Mouse (Mus musculus): ENCODE measurements around the gene Ubash3a. TPM values are rescaled to one million over a fixed set of nuclear protein-coding genes. Genes with fewer than 3 reads are reported as not detected.

Gene Ubash3a
- polyA plus RNA-seq, 1 experiment from 2014 or later: 0.50 TPM

DNA sequence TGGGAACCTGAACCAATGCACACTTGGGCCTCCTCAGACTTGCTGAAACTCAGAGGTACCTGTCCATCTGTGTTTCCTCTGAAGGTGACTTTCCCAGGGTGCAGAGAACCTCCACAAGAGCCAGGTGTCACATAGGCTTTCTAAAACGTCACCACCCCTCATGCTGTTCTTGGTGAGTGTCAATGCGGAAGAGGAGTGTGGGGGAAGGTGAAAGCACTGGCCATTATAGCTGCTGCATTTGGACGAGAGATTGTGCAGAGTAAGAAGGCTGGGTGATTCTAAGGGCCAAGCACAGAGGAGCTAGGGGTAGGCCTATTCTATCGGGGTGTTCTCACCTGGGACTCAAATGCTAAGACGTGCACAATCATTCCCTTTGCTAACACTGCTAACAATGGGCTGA is 46.3 kb downstream of the Ubash3a start:
- Histone ChIP-seq H3K4me1 (ENCODE audit: control insufficient read depth in 2 of 2, insufficient read depth in 2 of 2, low read length in 2 of 2) (no peaks in the 10 kb centered on the region), H3K27ac (replicated peaks in 1 of 2; ENCODE audit: control insufficient read depth in 1 of 2, insufficient read depth in 1 of 2, low read depth in 2 of 2, low read length in 2 of 2) (no peak overlapping the region), H3K36me3 (ENCODE audit: control insufficient read depth, insufficient read depth, low read length) (no peaks in the 10 kb centered on the region), H3K4me2 (ENCODE audit: low read length) (no peak overlapping the region), H3K9me3 (ENCODE audit: control insufficient read depth, low read length) (no peaks in the 10 kb centered on the region), H3K9ac (ENCODE audit: low read length) (no peak overlapping the region), H3K4me3 (ENCODE audit: control insufficient read depth in 1 of 2, insufficient read depth in 1 of 2, low read depth in 1 of 2, low read length in 2 of 2) (no peak overlapping the region), H3K27me3 (ENCODE audit: control insufficient read depth, insufficient read depth, low read length) (no peaks in the 10 kb centered on the region)
- ATAC-seq (ENCODE audit: insufficient number of reproducible peaks, insufficient read depth, low FRiP score, low read depth): no peak
- 59% methylated on average over 5 of the region's 5 CpGs for WGBS

DNA sequence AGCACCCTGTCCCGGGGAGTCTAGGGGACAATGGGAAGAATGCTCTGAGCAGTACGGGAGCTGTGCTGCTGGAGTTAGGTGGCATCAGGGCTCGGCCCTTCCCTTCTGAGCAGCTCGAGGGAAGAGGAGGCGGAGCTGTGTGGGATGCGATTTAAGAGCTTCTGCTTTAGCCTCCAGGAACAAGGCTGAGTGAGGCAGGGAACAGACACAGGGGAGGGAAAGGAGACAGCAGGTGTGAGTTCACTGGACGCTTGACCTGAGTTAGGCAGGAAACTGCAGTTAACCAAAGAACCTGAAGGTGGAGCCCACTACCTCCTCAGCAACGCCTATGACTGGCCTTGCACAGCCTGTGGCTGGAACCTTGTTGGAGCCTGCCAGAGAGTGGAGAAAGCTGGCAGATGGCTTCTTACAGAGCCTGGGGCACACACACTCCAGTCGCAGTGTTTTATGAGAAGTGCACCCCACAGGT is 46.8 kb downstream of the Ubash3a start:
- WGBS: 15% methylated on average over 9 of the region's 9 CpGs
- Histone ChIP-seq H3K27me3 (ENCODE audit: control insufficient read depth, insufficient read depth, low read length) (no peaks in the 10 kb centered on the region), H3K4me2 (ENCODE audit: low read length) (no peak overlapping the region), H3K4me1 (ENCODE audit: control insufficient read depth in 2 of 2, insufficient read depth in 2 of 2, low read length in 2 of 2) (no peaks in the 10 kb centered on the region), H3K9me3 (ENCODE audit: control insufficient read depth, low read length) (no peaks in the 10 kb centered on the region), H3K36me3 (ENCODE audit: control insufficient read depth, insufficient read depth, low read length) (no peaks in the 10 kb centered on the region), H3K4me3 (ENCODE audit: control insufficient read depth in 1 of 2, insufficient read depth in 1 of 2, low read depth in 1 of 2, low read length in 2 of 2) (no peak overlapping the region), H3K9ac (ENCODE audit: low read length) (no peak overlapping the region), H3K27ac (replicated peaks in 1 of 2; ENCODE audit: control insufficient read depth in 1 of 2, insufficient read depth in 1 of 2, low read depth in 2 of 2, low read length in 2 of 2) (no peak overlapping the region)
- peak; percentile 54 for ATAC-seq (ENCODE audit: insufficient number of reproducible peaks, insufficient read depth, low FRiP score, low read depth)

DNA sequence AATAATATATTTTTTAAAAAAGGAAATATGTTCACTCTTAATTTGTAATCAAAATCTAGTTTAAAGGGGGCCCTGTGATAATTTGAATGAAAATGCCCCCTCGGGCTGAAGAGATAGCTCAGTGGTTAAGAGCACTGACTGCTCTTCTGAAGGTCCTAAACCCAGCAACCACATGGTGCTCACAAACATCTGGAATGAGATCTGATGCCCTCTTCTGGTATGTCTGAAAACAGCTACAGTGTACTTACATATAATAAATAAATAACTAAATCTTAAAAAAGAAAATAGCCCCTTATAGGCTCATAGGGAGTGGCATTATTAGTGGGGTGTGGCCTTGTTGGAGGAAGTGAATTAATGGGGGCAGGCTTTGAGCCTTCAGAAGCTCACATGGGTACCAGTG is 49.5 kb downstream of the Ubash3a start:
- no peaks in the 10 kb centered on the region for H3K4me1 ChIP-seq (ENCODE audit: control insufficient read depth in 2 of 2, insufficient read depth in 2 of 2, low read length in 2 of 2)
- WGBS: 67% methylated on average over 1 of the region's 1 CpGs
- no peak for ATAC-seq (ENCODE audit: insufficient number of reproducible peaks, insufficient read depth, low FRiP score, low read depth)
- H3K4me2 ChIP-seq (ENCODE audit: low read length): no peak overlapping the region
- no peak overlapping the region for H3K27ac ChIP-seq (replicated peaks in 1 of 2; ENCODE audit: control insufficient read depth in 1 of 2, insufficient read depth in 1 of 2, low read depth in 2 of 2, low read length in 2 of 2)
- H3K9me3 ChIP-seq (ENCODE audit: control insufficient read depth, low read length): no peaks in the 10 kb centered on the region
- H3K36me3 ChIP-seq (ENCODE audit: control insufficient read depth, insufficient read depth, low read length): no peaks in the 10 kb centered on the region
- H3K9ac ChIP-seq (ENCODE audit: low read length): no peak overlapping the region
- no peak overlapping the region for H3K4me3 ChIP-seq (ENCODE audit: control insufficient read depth in 1 of 2, insufficient read depth in 1 of 2, low read depth in 1 of 2, low read length in 2 of 2)
- H3K27me3 ChIP-seq (ENCODE audit: control insufficient read depth, insufficient read depth, low read length): no peaks in the 10 kb centered on the region

DNA sequence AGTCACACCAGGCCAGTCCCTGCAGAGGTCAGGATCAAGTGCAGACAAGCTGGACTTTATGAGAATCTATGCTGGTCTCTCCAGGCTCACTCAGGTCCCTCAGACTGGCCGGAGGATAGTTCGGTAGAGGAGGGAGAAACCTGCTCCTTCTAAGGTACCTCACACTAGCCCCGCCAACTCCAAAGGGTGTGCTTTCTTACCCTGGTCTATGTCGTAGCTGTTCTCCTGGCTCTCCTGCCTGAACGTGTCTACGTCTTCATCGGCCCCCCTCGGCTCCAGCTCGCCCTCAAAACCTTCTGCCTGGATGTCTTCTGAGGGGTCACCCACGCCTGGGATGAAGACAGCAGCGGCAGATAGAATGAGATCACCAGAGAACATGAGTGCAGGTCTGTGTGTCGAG is 50.2 kb downstream of the Ubash3a start:
- Histone ChIP-seq H3K9ac (ENCODE audit: low read length) (no peak overlapping the region), H3K27ac (replicated peaks in 1 of 2; ENCODE audit: control insufficient read depth in 1 of 2, insufficient read depth in 1 of 2, low read depth in 2 of 2, low read length in 2 of 2) (no peak overlapping the region), H3K27me3 (ENCODE audit: control insufficient read depth, insufficient read depth, low read length) (no peaks in the 10 kb centered on the region), H3K4me3 (ENCODE audit: control insufficient read depth in 1 of 2, insufficient read depth in 1 of 2, low read depth in 1 of 2, low read length in 2 of 2) (no peak overlapping the region), H3K4me2 (ENCODE audit: low read length) (no peak overlapping the region), H3K36me3 (ENCODE audit: control insufficient read depth, insufficient read depth, low read length) (no peaks in the 10 kb centered on the region), H3K9me3 (ENCODE audit: control insufficient read depth, low read length) (no peaks in the 10 kb centered on the region), H3K4me1 (ENCODE audit: control insufficient read depth in 2 of 2, insufficient read depth in 2 of 2, low read length in 2 of 2) (no peaks in the 10 kb centered on the region)
- ATAC-seq (ENCODE audit: insufficient number of reproducible peaks, insufficient read depth, low FRiP score, low read depth): no peak
- WGBS: 86% methylated on average over 12 of the region's 12 CpGs

DNA sequence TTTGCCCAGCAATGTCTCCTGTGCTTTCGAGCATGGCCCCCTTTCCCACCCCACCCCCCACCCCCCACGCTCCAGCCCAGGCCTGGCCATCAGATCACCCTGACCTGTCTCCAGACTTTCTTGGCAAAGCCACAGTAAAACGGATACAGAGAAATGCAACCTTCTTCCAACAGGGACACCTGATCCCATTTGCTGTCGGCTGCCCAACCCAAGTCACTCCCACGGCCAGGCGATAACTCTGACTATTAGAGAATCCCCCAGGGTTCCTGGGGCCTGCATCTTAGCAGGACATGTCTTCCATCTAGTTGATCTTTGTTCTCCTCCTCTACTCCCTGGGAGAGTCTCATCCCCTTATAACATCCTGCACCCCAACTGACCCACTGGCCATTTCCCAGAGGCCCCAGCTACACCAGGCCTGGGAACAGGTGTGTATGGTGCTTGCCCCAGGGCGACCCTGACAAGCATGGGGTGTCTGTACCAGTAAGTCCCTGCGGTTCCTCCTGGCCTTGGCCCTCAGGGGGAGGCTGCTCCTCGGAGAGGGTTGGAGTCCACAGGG is 50.7 kb downstream of the Ubash3a start:
- WGBS: 68% methylated on average over 9 of the region's 9 CpGs
- no peak for ATAC-seq (ENCODE audit: insufficient number of reproducible peaks, insufficient read depth, low FRiP score, low read depth)
- Histone ChIP-seq H3K27me3 (ENCODE audit: control insufficient read depth, insufficient read depth, low read length) (no peaks in the 10 kb centered on the region), H3K4me2 (ENCODE audit: low read length) (no peak overlapping the region), H3K4me3 (ENCODE audit: control insufficient read depth in 1 of 2, insufficient read depth in 1 of 2, low read depth in 1 of 2, low read length in 2 of 2) (no peak overlapping the region), H3K27ac (replicated peaks in 1 of 2; ENCODE audit: control insufficient read depth in 1 of 2, insufficient read depth in 1 of 2, low read depth in 2 of 2, low read length in 2 of 2) (no peak overlapping the region), H3K9ac (ENCODE audit: low read length) (no peak overlapping the region), H3K9me3 (ENCODE audit: control insufficient read depth, low read length) (no peaks in the 10 kb centered on the region), H3K36me3 (ENCODE audit: control insufficient read depth, insufficient read depth, low read length) (no peaks in the 10 kb centered on the region), H3K4me1 (ENCODE audit: control insufficient read depth in 2 of 2, insufficient read depth in 2 of 2, low read length in 2 of 2) (no peaks in the 10 kb centered on the region)

DNA sequence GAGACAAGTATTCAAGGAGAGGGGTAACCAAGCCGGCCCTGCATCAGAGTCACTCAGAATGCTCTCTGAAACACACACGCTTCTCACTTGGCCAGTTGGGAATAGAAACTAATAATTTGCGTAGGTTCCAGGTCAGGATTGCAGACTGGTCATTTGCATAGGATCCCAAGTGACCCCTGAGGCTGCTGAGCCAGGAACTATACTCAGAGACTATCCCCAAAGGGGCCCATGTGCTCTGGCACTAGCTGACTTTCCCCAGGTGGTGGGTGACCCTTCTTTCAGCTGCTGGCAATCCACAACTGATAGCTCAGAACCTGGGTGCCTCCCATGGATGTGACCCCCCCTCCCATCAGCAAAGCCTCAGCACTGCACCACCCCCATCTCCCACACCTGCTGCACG is 51.5 kb downstream of the Ubash3a start:
- WGBS: 83% methylated on average over 4 of the region's 4 CpGs
- H3K4me1 ChIP-seq (ENCODE audit: control insufficient read depth in 2 of 2, insufficient read depth in 2 of 2, low read length in 2 of 2): no peaks in the 10 kb centered on the region
- H3K9me3 ChIP-seq (ENCODE audit: control insufficient read depth, low read length): no peaks in the 10 kb centered on the region
- H3K27ac ChIP-seq (replicated peaks in 1 of 2; ENCODE audit: control insufficient read depth in 1 of 2, insufficient read depth in 1 of 2, low read depth in 2 of 2, low read length in 2 of 2): no peak overlapping the region
- no peak overlapping the region for H3K9ac ChIP-seq (ENCODE audit: low read length)
- no peaks in the 10 kb centered on the region for H3K36me3 ChIP-seq (ENCODE audit: control insufficient read depth, insufficient read depth, low read length)
- H3K27me3 ChIP-seq (ENCODE audit: control insufficient read depth, insufficient read depth, low read length): no peaks in the 10 kb centered on the region
- H3K4me3 ChIP-seq (ENCODE audit: control insufficient read depth in 1 of 2, insufficient read depth in 1 of 2, low read depth in 1 of 2, low read length in 2 of 2): no peak overlapping the region
- ATAC-seq (ENCODE audit: insufficient number of reproducible peaks, insufficient read depth, low FRiP score, low read depth): no peak
- no peak overlapping the region for H3K4me2 ChIP-seq (ENCODE audit: low read length)

DNA sequence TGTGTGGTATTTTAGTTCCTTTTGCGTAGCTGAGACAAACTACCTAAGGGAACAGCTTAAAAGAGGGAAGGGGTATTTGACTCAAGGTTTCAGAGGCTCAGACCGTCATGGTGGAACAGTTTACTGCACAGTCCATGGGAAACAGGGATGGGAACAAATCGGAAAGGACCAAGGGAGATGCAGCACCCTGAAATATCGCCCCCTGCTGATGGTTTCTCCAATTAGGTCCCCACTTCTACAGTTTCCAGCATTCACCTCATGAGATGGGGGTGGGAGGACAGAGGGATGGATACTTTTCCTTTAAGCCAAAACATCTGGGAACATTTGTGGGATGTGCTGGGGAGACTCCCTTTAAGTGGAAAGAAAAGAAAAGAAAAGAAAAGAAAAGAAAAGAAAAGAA is 52.2 kb downstream of the Ubash3a start:
- WGBS: 76% methylated on average over 4 of the region's 4 CpGs

DNA sequence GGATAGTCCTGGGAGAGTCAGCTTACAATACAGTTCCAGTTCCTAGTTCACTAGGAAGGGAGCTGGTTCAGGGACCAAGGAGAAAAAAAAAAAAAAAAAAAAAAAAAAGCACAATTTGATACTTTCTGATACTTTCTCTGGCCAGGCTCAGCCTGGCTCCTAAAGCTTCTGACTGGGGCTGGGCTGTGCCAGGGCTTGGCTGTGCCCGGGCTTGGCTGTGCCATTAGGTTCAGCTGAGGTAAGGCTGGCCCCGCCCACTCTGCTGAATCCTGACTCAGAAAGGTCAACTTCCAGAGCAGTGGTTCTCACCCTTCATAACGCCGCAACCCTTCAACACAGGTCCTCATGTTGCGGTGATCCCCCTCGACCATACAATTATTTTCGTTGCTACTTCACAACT is 52.8 kb downstream of the Ubash3a start:
- Histone ChIP-seq H3K4me3 (ENCODE audit: control insufficient read depth in 1 of 2, insufficient read depth in 1 of 2, low read depth in 1 of 2, low read length in 2 of 2) (no peak overlapping the region), H3K4me1 (ENCODE audit: control insufficient read depth in 2 of 2, insufficient read depth in 2 of 2, low read length in 2 of 2) (no peaks in the 10 kb centered on the region), H3K9me3 (ENCODE audit: control insufficient read depth, low read length) (no peaks in the 10 kb centered on the region), H3K36me3 (ENCODE audit: control insufficient read depth, insufficient read depth, low read length) (no peaks in the 10 kb centered on the region), H3K27me3 (ENCODE audit: control insufficient read depth, insufficient read depth, low read length) (no peaks in the 10 kb centered on the region), H3K9ac (ENCODE audit: low read length) (no peak overlapping the region), H3K27ac (replicated peaks in 1 of 2; ENCODE audit: control insufficient read depth in 1 of 2, insufficient read depth in 1 of 2, low read depth in 2 of 2, low read length in 2 of 2) (no peak overlapping the region), H3K4me2 (ENCODE audit: low read length) (no peak overlapping the region)
- ATAC-seq (ENCODE audit: insufficient number of reproducible peaks, insufficient read depth, low FRiP score, low read depth): no peak
- WGBS: 78% methylated on average over 7 of the region's 7 CpGs

More for the DNA sequence above, 52.2 kb downstream of the Ubash3a start:
- H3K36me3 ChIP-seq (ENCODE audit: control insufficient read depth, insufficient read depth, low read length): no peaks in the 10 kb centered on the region
- H3K4me2 ChIP-seq (ENCODE audit: low read length): no peak overlapping the region
- H3K9me3 ChIP-seq (ENCODE audit: control insufficient read depth, low read length): no peaks in the 10 kb centered on the region
- H3K4me3 ChIP-seq (ENCODE audit: control insufficient read depth in 1 of 2, insufficient read depth in 1 of 2, low read depth in 1 of 2, low read length in 2 of 2): no peak overlapping the region
- H3K27me3 ChIP-seq (ENCODE audit: control insufficient read depth, insufficient read depth, low read length): no peaks in the 10 kb centered on the region
- no peak overlapping the region for H3K9ac ChIP-seq (ENCODE audit: low read length)
- H3K27ac ChIP-seq (replicated peaks in 1 of 2; ENCODE audit: control insufficient read depth in 1 of 2, insufficient read depth in 1 of 2, low read depth in 2 of 2, low read length in 2 of 2): no peak overlapping the region
- ATAC-seq (ENCODE audit: insufficient number of reproducible peaks, insufficient read depth, low FRiP score, low read depth): no peak
- H3K4me1 ChIP-seq (ENCODE audit: control insufficient read depth in 2 of 2, insufficient read depth in 2 of 2, low read length in 2 of 2): no peaks in the 10 kb centered on the region
